Mouse (Mus musculus) CD4-positive, CD25-positive, alpha-beta regulatory T cell, adult 4 months (primary cell): ENCODE measurements around the gene Dhrs7c. TPM values are rescaled to one million over a fixed set of nuclear protein-coding genes. Genes with fewer than 3 reads are reported as not detected.

Experiments
- ATAC-seq: one replicate; pipeline ENCODE4 v1.8.0; 2017
- polyA plus RNA-seq, 2 experiments: library from polyadenylated mRNA; unstranded; fragments of 100-300 nt; shearing (Covaris generic); gene quantifications; one replicate each; pipeline ENCODE4 v1.2.1; 2017

Gene Dhrs7c
- polyA plus RNA-seq, 2 experiments from 2014 or later = not detected

GRCm38 (mm10) chr11:67845193-67845592 lies 47.2 kb downstream of the Dhrs7c start:
- no peak for ATAC-seq

- ATAC-seq = no peak
These were observed 53.8 kb downstream of the Dhrs7c start for GRCm38 (mm10) chr11:67851770-67852169.

GRCm38 (mm10) chr11:67853996-67854395 lies 56.0 kb downstream of the Dhrs7c start:
- ATAC-seq = no peak

GRCm38 (mm10) chr11:67855035-67855434 lies 57.0 kb downstream of the Dhrs7c start:
- ATAC-seq = no peak

GRCm38 (mm10) chr11:67858518-67858917 lies 60.5 kb downstream of the Dhrs7c start:
- no peak for ATAC-seq

GRCm38 (mm10) chr11:67860743-67861398 lies 62.9 kb downstream of the Dhrs7c start:
- ATAC-seq = no peak

GRCm38 (mm10) chr11:67861399-67861838 lies 63.4 kb downstream of the Dhrs7c start:
- no peak for ATAC-seq

GRCm38 (mm10) chr11:67865100-67865499 lies 67.1 kb downstream of the Dhrs7c start:
- no peak for ATAC-seq

Other genes starting within 250 kb of the Dhrs7c start
- gene Rcvrn, start 102.9 kb upstream of the Dhrs7c start, polyA plus RNA-seq = not detected
- not detected for gene Glp2r, start 27.0 kb upstream of the Dhrs7c start, polyA plus RNA-seq
- not detected for gene Gsg1l2, start 23.6 kb upstream of the Dhrs7c start, polyA plus RNA-seq
- gene Usp43, start 124.0 kb downstream of the Dhrs7c start, polyA plus RNA-seq = not detected
- gene Cfap52, start 167.5 kb downstream of the Dhrs7c start, polyA plus RNA-seq = not detected
- 10 to 100 TPM; 51.2 to 57.7 TPM for gene Stx8, start 168.0 kb downstream of the Dhrs7c start, polyA plus RNA-seq